Mouse (Mus musculus) CD4-positive, CD25-positive, alpha-beta regulatory T cell, adult 4 months (primary cell): ENCODE measurements around the gene Mtnr1a. TPM values are rescaled to one million over a fixed set of nuclear protein-coding genes. Genes with fewer than 3 reads are reported as not detected.
"Not testable (repeated sequence)": the region's sequence is repeated elsewhere in the genome, so short reads cannot be mapped to it uniquely, and the experiment has no call there.

Experiments
- ATAC-seq: one replicate; pipeline ENCODE4 v1.8.0; 2017
- polyA plus RNA-seq, 2 experiments: library from polyadenylated mRNA; unstranded; fragments of 100-300 nt; shearing (Covaris generic); gene quantifications; one replicate each; pipeline ENCODE4 v1.2.1; 2017

Mtnr1a gene
- not detected for polyA plus RNA-seq

DNA sequence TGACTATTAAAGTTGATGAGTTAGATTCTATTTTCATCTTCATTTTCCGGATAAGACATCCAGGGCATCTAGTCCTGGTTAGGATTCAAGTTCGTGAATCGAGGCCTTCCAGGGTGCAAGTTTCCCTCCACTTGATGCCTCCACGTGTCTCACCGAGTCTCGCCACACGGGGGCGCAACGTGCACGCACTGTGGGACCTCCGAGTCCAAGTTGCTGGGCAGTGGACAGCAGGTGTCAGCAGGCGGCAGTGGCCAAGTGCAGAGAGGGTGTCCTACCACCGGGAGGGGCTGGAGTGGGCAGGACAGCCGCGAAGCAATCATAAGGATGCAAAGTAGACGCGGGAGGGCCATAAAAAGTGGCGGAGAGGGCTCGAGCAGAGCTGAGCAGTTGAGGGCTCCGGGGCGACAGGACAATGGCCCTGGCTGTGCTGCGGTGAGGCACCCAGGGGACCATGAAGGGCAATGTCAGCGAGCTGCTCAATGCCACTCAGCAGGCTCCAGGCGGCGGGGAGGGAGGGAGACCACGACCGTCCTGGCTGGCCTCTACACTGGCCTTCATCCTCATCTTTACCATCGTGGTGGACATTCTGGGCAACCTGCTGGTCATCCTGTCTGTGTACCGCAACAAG, at the start of gene Mtnr1a:
Gene Mtnr1a (plus strand): TSS at position 379 of the 628 bp plus-strand sequence.
- ATAC-seq, result no peak

GRCm38 (mm10) chr8:45019241-45019640, 49.7 kb upstream of the Mtnr1a start:
- no peak for ATAC-seq

GRCm38 (mm10) chr8:45021171-45021570, 47.8 kb upstream of the Mtnr1a start:
- no peak for ATAC-seq

GRCm38 (mm10) chr8:45021911-45022665, 46.8 kb upstream of the Mtnr1a start:
- ATAC-seq, result no peak

- ATAC-seq, result no peak
These were observed 40.8 kb upstream of the Mtnr1a start for GRCm38 (mm10) chr8:45028081-45028497.

DNA sequence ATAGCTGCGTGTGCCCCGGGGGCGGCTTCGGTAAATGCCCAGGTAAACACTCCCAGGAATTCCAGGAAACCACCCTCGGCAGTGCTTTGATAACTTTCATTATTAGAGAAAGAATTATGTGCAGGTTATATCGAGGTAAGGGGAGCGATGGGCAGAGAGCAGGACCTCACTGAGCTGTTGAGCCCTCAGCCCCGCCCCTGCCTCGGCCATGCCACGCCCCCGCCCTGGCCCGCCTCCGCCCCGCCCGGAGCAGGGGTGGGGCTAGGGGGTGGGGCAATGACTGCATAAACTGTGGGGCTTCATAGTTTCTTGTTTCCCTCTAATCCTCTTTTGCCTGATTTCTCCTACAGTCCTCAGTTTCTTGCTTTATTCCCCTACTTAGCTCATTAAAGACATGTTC, 30.6 kb upstream of the Mtnr1a start:
- no peak for ATAC-seq

GRCm38 (mm10) chr8:45044160-45044559, 24.8 kb upstream of the Mtnr1a start:
- no peak for ATAC-seq

- ATAC-seq, result no peak
These were observed 18.5 kb upstream of the Mtnr1a start for GRCm38 (mm10) chr8:45050451-45050850.

DNA sequence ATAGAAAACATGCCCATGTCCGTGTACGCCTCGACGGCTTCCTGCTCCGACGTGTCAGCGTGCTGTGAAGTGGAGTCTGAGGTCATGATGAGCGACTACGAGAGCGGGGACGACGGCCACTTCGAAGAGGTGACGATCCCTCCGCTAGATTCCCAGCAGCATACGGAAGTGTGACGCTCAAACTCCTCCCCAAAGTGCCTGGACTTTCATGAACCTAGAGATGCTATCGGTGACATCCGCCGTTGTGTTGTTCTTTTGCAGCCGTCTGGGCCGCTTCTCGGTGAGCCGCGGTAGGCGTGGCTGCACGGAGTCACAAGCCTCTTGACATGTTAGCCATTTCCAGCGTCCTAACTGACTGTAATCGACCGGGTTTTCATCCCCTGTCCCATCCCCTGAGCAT, 17.7 kb upstream of the Mtnr1a start:
- ATAC-seq, result no peak

GRCm38 (mm10) chr8:45052205-45052604, 16.7 kb upstream of the Mtnr1a start:
- ATAC-seq, result no peak

DNA sequence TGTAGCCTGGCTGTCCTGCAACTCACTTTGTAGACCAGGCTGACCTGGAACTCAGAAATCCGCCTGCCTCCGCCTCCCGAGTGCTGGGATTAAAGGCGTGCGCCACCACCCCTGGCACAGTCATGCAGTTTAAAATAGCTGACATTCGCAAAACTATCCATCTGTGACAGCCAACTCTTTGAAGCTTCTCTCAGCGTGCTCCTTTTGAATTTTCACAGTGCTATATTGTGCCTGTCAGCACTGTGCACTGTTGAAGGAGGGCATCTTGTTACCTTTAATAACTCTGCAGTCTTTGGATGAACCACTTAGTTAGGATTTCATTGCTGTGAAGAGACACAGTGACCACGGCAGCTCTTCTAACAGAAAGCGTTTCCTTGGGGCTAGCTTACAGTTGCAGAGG, 16.3 kb upstream of the Mtnr1a start:
- ATAC-seq, result no peak

GRCm38 (mm10) chr8:45055500-45055899, 13.4 kb upstream of the Mtnr1a start:
- ATAC-seq, result no peak

GRCm38 (mm10) chr8:45056810-45057209, 12.1 kb upstream of the Mtnr1a start:
- no peak for ATAC-seq

- no peak for ATAC-seq
These were observed 8.9 kb upstream of the Mtnr1a start for GRCm38 (mm10) chr8:45060083-45060482.

DNA sequence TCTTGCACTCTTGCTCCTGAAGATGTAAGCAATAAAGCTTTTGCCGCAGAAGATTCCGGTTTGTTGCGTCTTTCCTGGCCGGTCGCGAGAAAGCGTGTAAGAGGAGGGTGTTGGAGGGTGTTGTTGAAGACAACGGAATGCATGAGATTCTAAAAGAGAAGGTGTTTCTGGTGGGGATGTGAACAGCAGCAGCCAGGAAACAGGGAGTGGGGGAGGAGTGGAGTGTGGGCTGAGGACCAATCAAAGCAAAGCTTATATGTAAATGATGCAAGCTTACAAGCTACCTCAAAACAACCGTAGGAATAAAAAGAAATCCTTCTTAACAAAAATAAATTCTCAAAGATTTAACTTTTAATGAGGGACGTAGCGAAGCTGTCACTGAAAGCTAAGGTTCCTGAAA, 6.6 kb upstream of the Mtnr1a start:
- ATAC-seq, result no peak

DNA sequence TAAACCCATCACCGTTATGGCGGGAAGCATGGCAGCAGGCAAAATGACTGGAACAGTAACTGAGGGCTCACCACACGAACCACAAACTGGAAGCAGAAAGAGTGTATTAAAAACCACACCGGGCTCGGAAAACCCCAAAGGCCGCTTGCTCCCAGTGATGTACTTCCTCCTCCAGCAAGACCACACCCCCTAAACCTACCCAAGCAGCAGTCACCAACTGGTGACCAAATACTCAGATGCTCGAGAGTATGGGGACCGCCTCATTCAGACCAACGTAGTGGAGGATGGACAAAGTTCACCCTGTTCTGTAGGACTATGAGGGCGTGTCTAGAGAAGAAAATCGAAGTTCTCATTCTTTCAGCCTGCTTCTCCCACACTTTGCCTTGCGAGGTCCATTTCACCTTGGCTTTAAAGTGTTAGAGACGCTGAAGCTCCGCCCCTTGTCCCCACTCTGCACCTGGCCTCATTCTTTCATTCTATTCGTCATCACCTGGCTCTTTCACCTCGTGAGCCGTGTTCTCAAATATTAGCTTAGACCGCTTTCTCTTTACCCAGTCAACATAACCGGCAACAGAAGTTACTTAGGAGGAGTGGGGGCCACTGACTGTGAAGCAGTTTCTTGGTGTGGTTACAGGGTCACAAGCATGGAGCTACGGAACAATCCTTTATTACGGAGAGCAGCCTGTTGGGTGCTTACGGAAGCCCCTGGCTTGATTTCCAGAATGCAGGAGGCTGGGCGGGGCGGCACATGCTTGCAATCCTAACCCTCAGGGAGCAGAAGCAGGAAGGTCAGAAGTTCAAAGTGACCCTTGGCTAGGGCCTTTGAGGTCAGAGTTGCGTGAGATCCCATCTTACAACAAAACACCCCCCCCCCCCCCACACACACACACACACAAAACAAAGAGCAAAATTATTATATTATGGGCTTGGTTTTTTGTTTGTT, 5.7 kb upstream of the Mtnr1a start:
- no peak for ATAC-seq

GRCm38 (mm10) chr8:45064197-45064869, 4.6 kb upstream of the Mtnr1a start:
- ATAC-seq, result no peak

DNA sequence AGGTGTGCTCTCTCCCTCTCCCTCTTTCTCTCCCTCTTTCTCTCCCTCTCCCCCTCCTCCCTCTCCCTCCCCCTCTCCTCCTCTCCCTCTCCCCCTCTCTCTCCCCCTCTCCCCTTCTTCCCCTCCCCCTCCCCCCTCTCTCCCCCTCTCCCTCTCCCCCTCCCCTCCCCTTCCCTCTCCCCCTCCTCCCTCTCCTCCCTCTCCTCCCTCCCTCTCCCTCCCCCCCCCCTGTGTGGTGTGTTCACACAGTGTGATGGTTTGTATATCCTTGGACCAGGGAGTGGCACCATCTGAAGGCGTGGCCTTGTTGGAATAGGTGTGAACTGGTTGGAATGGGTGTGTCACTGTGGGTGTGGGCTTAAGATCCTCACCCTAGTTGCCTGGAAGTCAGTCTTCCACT, 3.5 kb upstream of the Mtnr1a start:
- not testable (repeated sequence) for ATAC-seq

- ATAC-seq, result no peak
These were observed 2.0 kb downstream of the Mtnr1a start for GRCm38 (mm10) chr8:45070949-45071348.

GRCm38 (mm10) chr8:45080850-45081249, 11.9 kb downstream of the Mtnr1a start:
- ATAC-seq, result no peak

- no peak for ATAC-seq
These were observed 24.7 kb downstream of the Mtnr1a start for GRCm38 (mm10) chr8:45093599-45093998.

- no peak for ATAC-seq
These were observed 40.6 kb downstream of the Mtnr1a start for GRCm38 (mm10) chr8:45109371-45110063.
